Mouse (Mus musculus) CH12.LX (cell line): ENCODE results near the gene Foxq1. TPM values are rescaled to one million over a fixed set of nuclear protein-coding genes. Genes with fewer than 3 reads are reported as not detected.
A peak's percentile ranks its signal among the peaks of the same experiment; 100 is the strongest.

Experiments
- DNase-seq: peaks from one replicate; pipeline ENCODE4 v3.0.0-alpha.2; 2013; ENCODE audit errors: extremely low read depth
- H3K27ac ChIP-seq: 2 replicates; pipeline ENCODE4 v1.5.1; 2012; ENCODE audit warnings: low read depth, mild to moderate bottlenecking, control low read depth, moderate library complexity; ENCODE audit not compliant: insufficient read depth
- H3K27me3 ChIP-seq: replicated peaks from 2 replicates; pipeline ENCODE3; 2012; ENCODE audit warnings: inconsistent platforms
- H3K36me3 ChIP-seq, 2 experiments: replicated peaks in 1 of 2; 2 replicates each; pipeline versions ENCODE3 to v1.6.1; 2012; ENCODE audit warnings: inconsistent platforms in 1 of 2, low read length in 1 of 2, mild to moderate bottlenecking in 1 of 2, mixed read lengths in 1 of 2, moderate library complexity in 1 of 2; ENCODE audit not compliant: control insufficient read depth in 1 of 2, insufficient read depth in 1 of 2
- H3K4me1 ChIP-seq, 2 experiments: 2 replicates each; pipeline ENCODE4 v1.6.1; 2012; ENCODE audit warnings: inconsistent platforms in 1 of 2, moderate library complexity in 1 of 2; ENCODE audit not compliant: insufficient read depth in 2 of 2, control insufficient read depth in 1 of 2
- H3K4me2 ChIP-seq: 2 replicates; pipeline ENCODE4 v1.6.1; 2012; ENCODE audit warnings: low read depth, mild to moderate bottlenecking, control low read depth; ENCODE audit not compliant: poor library complexity, insufficient read depth, severe bottlenecking
- H3K4me3 ChIP-seq, 3 experiments: fragments of 150-350 bp in 1 of 3; sonication (generic) in 1 of 3; replicated peaks in 1 of 3; 2 replicates each; pipeline versions ENCODE3 to v1.5.1; 2011 to 2012; ENCODE audit warnings: low read depth in 2 of 3, low read length in 2 of 3, mild to moderate bottlenecking in 2 of 3, moderate library complexity in 2 of 3, control low read depth in 1 of 3, improper control_type of control experiment in 1 of 3, inconsistent platforms in 1 of 3, mixed read lengths in 1 of 3; ENCODE audit not compliant: poor library complexity in 1 of 3
- H3K79me2 ChIP-seq: replicated peaks from 2 replicates; pipeline ENCODE4 v1.6.1; 2012; ENCODE audit warnings: mild to moderate bottlenecking, moderate library complexity; ENCODE audit not compliant: control insufficient read depth, poor library complexity, insufficient read depth, severe bottlenecking; ENCODE audit errors: extremely low read depth
- H3K9ac ChIP-seq: 2 replicates; pipeline ENCODE4 v1.6.1; 2012; ENCODE audit warnings: low read depth, mild to moderate bottlenecking, control low read depth, moderate library complexity; ENCODE audit not compliant: insufficient read depth
- H3K9me3 ChIP-seq: replicated peaks from 2 replicates; pipeline ENCODE3; 2012; ENCODE audit warnings: low read length, inconsistent platforms, mixed read lengths
- BHLHE40 ChIP-seq: IDR thresholded peaks from 2 replicates; pipeline ENCODE4 v1.6.1; 2011; ENCODE audit warnings: mild to moderate bottlenecking, low read depth, low read length, improper control_type of control experiment
- E2F4 ChIP-seq: IDR thresholded peaks from 2 replicates; pipeline ENCODE4 v1.6.1; 2011; ENCODE audit warnings: low read depth, low read length, improper control_type of control experiment; ENCODE audit not compliant: insufficient replicate concordance
- ELF1 ChIP-seq: IDR thresholded peaks from 2 replicates; pipeline ENCODE4 v1.6.1; 2014; ENCODE audit warnings: low read depth, mild to moderate bottlenecking, inconsistent platforms, low read length, improper control_type of control experiment
- GABPA ChIP-seq: IDR thresholded peaks from 2 replicates; pipeline ENCODE4 v1.6.1; 2012; ENCODE audit warnings: low read depth, low read length, improper control_type of control experiment, inconsistent platforms; ENCODE audit not compliant: insufficient replicate concordance
- HCFC1 ChIP-seq: IDR thresholded peaks from 2 replicates; pipeline ENCODE4 v1.6.1; 2012; ENCODE audit warnings: low read depth, mild to moderate bottlenecking, inconsistent platforms, low read length, improper control_type of control experiment
- IRF4 ChIP-seq: IDR thresholded peaks from 2 replicates; pipeline ENCODE4 v1.6.1; 2014; ENCODE audit warnings: low read depth, mild to moderate bottlenecking, inconsistent platforms, low read length, improper control_type of control experiment
- JUN ChIP-seq: IDR thresholded peaks from 2 replicates; pipeline ENCODE4 v1.6.1; 2011; ENCODE audit warnings: low read depth, mild to moderate bottlenecking, low read length, improper control_type of control experiment, moderate library complexity; ENCODE audit not compliant: insufficient read depth
- KAT2A ChIP-seq: IDR thresholded peaks from 2 replicates; pipeline ENCODE4 v1.6.1; 2012; ENCODE audit warnings: low read length, improper control_type of control experiment, inconsistent platforms; ENCODE audit not compliant: insufficient replicate concordance
- MAZ ChIP-seq: IDR thresholded peaks from 2 replicates; pipeline ENCODE4 v1.6.1; 2012; ENCODE audit warnings: low read depth, mild to moderate bottlenecking, inconsistent platforms, low read length, improper control_type of control experiment, moderate library complexity
- PAX5 ChIP-seq: IDR thresholded peaks from 2 replicates; pipeline ENCODE4 v1.6.1; 2012; ENCODE audit warnings: low read length, inconsistent platforms, mixed read lengths
- SIN3A ChIP-seq: IDR thresholded peaks from 2 replicates; pipeline ENCODE4 v1.6.1; 2012; ENCODE audit warnings: low read length, improper control_type of control experiment, inconsistent platforms
- SMC3 ChIP-seq: IDR thresholded peaks from 2 replicates; pipeline ENCODE4 v1.6.1; 2011; ENCODE audit warnings: low read depth, low read length, improper control_type of control experiment
- UBTF ChIP-seq: IDR thresholded peaks from 2 replicates; pipeline ENCODE4 v1.6.1; 2012; ENCODE audit warnings: low read depth, mild to moderate bottlenecking, inconsistent platforms, low read length, improper control_type of control experiment, moderate library complexity
- USF1 ChIP-seq: IDR thresholded peaks from 2 replicates; pipeline ENCODE4 v1.6.1; 2014; ENCODE audit warnings: low read depth, mild to moderate bottlenecking, inconsistent platforms, low read length, improper control_type of control experiment
- USF2 ChIP-seq: conservative IDR thresholded peaks from 2 replicates; pipeline ENCODE4 v1.6.1; 2011; ENCODE audit warnings: low read depth, low read length, improper control_type of control experiment
- ZKSCAN1 ChIP-seq: IDR thresholded peaks from 2 replicates; pipeline ENCODE4 v1.6.1; 2012; ENCODE audit warnings: low read depth, inconsistent platforms, low read length, improper control_type of control experiment, borderline replicate concordance
- ZMIZ1 ChIP-seq: IDR thresholded peaks from 2 replicates; pipeline ENCODE4 v1.6.1; 2012; ENCODE audit warnings: low read depth, mild to moderate bottlenecking, inconsistent platforms, low read length, improper control_type of control experiment
- dilution Hi-C: fragments of 300-500 bp; cut with MboI; formaldehyde crosslinking; loops from 2 replicates; pipeline ENCODE4 v1.14.3; 2020; ENCODE audit warnings: low sequenced_read_pairs; ENCODE audit not compliant: extremely low pct_unique_long_range_greater_than_20kb, extremely low pct_ligation_motif_present
- in situ Hi-C: fragments of 300-500 bp; cut with MboI; formaldehyde crosslinking; loops from 3 replicates; pipeline ENCODE4 v1.14.3; 2019; ENCODE audit warnings: low sequenced_read_pairs, low pct_ligation_motif_present, low pct_unique_long_range_greater_than_20kb, mixed read lengths
- polyA plus RNA-seq: library from polyadenylated mRNA; unstranded; fragments of >175 nt; gene quantifications from 2 replicates; pipeline ENCODE4 v1.2.1, GENCODE M21; 2012; ENCODE audit warnings: low read depth; ENCODE audit not compliant: insufficient read length
- total RNA-seq, 2 experiments: library from RNA; depleted of rRNA; stranded (reverse); fragments of 300-350 nt in 1 of 2; fragments of >200 nt in 1 of 2; gene quantifications; 2 replicates each; pipeline ENCODE4 v1.2.3; 2012 to 2014

Foxq1 gene
- total RNA-seq (2012; rRNA removed) (not detected in 2 replicates), total RNA-seq (2014; rRNA removed) (not detected in 2 replicates), polyA plus RNA-seq (not detected in 2 replicates)

- DNase-seq = no peak
- TF ChIP-seq UBTF (no peak), SIN3A (no peak), SMC3 (no peak), MAZ (no peak), ZMIZ1 (no peak), ELF1 (no peak), IRF4 (no peak), KAT2A (no peak), USF2 (no peak), E2F4 (no peak), PAX5 (no peak), HCFC1 (no peak), ZKSCAN1 (no peak), JUN (no peak), USF1 (no peak), GABPA (no peak)
- H3K4me3 ChIP-seq = no peak within 1 kb of the TSS
- H3K36me3 ChIP-seq = no peaks in the 10 kb centered on the region
- dilution Hi-C loops = no loop called here
- no peak within 1 kb of the TSS for H3K4me2 ChIP-seq
- in situ Hi-C loops = no loop called here
- no peak within 1 kb of the TSS for H3K27ac ChIP-seq
- no peak within 1 kb of the TSS for H3K9ac ChIP-seq
- no peaks in the 10 kb centered on the region for H3K79me2 ChIP-seq
- no peaks in the 10 kb centered on the region for H3K27me3 ChIP-seq
- no peaks in the 10 kb centered on the region; a peak in 1 of 4 replicates for H3K4me1 ChIP-seq
- peaks cover 21% of the 10 kb centered on the region for H3K9me3 ChIP-seq
Observed at GRCm38 (mm10) chr13:31555834-31556233, at the start of gene Foxq1. TSS of gene Foxq1 (plus strand) at chr13:31556134.

GRCm38 (mm10) chr13:31506494-31507167 is 49.3 kb upstream of the Foxq1 start:
- H3K36me3 ChIP-seq = no peaks in the 10 kb centered on the region
- no peak overlapping the region for H3K4me3 ChIP-seq
- H3K79me2 ChIP-seq = no peaks in the 10 kb centered on the region
- no peak overlapping the region for H3K27ac ChIP-seq
- no peaks in the 10 kb centered on the region for H3K27me3 ChIP-seq
- peak; percentile 40; the same call in 1 of the 2 replicates for TF ChIP-seq BHLHE40
- no peak for TF ChIP-seq ZMIZ1
- H3K9me3 ChIP-seq = no peaks in the 10 kb centered on the region
- H3K4me1 ChIP-seq = peaks cover 7 to 8% of the 10 kb centered on the region in 2 experiments
- no peak for DNase-seq
- dilution Hi-C loops (no loop called here), in situ Hi-C loops (no loop called here)
- H3K4me2 ChIP-seq = no peak overlapping the region
- no peak overlapping the region for H3K9ac ChIP-seq
